Mouse (Mus musculus) 416B (cell line): ENCODE results near the gene Asb8.

ENCODE experiments used
- DNase-seq: peaks from one replicate; pipeline ENCODE4 v3.0.0; 2011; ENCODE audit warnings: low read depth

Asb8 gene

GRCm38 (mm10) chr15:98165525-98165924, at the start of gene Asb8:
Asb8 (minus strand) TSS chr15:98165625.
- DNase-seq, result no peak

- DNase-seq, result peak; percentile 30
Measured at GRCm38 (mm10) chr15:98214130-98214529, 48.7 kb upstream of the Asb8 start.

GRCm38 (mm10) chr15:98213336-98213870, 48.0 kb upstream of the Asb8 start:
- DNase-seq, result peak; percentile 72

GRCm38 (mm10) chr15:98209676-98210075, 44.3 kb upstream of the Asb8 start:
- DNase-seq, result peak; percentile 4

GRCm38 (mm10) chr15:98195442-98195841, 30.0 kb upstream of the Asb8 start, which contains the start of gene Olfr288:
Olfr288 (minus strand) TSS chr15:98195542.
- no peak for DNase-seq

GRCm38 (mm10) chr15:98184456-98184855, 19.0 kb upstream of the Asb8 start:
- DNase-seq, result no peak

- no peak for DNase-seq
Measured at GRCm38 (mm10) chr15:98181856-98182570, 16.6 kb upstream of the Asb8 start.

- DNase-seq, result no peak
Measured at GRCm38 (mm10) chr15:98181132-98181711, 15.8 kb upstream of the Asb8 start.

GRCm38 (mm10) chr15:98180567-98181131, 15.2 kb upstream of the Asb8 start:
- no peak for DNase-seq

- no peak for DNase-seq
Measured at GRCm38 (mm10) chr15:98177320-98177719, 11.9 kb upstream of the Asb8 start.

- DNase-seq, result peak; percentile 85
Measured at GRCm38 (mm10) chr15:98173821-98174220, 8.4 kb upstream of the Asb8 start.

- DNase-seq, result no peak
Measured at GRCm38 (mm10) chr15:98172113-98172512, 6.7 kb upstream of the Asb8 start.

- no peak for DNase-seq
Measured at GRCm38 (mm10) chr15:98170917-98171316, 5.5 kb upstream of the Asb8 start.

- DNase-seq, result peak; percentile 60
Measured at GRCm38 (mm10) chr15:98170365-98170764, 4.9 kb upstream of the Asb8 start.

GRCm38 (mm10) chr15:98168622-98169004, 3.2 kb upstream of the Asb8 start:
- no peak for DNase-seq

- no peak for DNase-seq
Measured at GRCm38 (mm10) chr15:98167645-98168621, 2.5 kb upstream of the Asb8 start.

- no peak for DNase-seq
Measured at GRCm38 (mm10) chr15:98166963-98167644, 1.7 kb upstream of the Asb8 start, which contains the start of gene Ccdc184. Ccdc184 (plus strand) TSS chr15:98167158.

GRCm38 (mm10) chr15:98162561-98162960, 2.9 kb downstream of the Asb8 start:
- DNase-seq, result no peak

- peak; percentile 86 for DNase-seq
Measured at GRCm38 (mm10) chr15:98161026-98161805, 4.2 kb downstream of the Asb8 start.

GRCm38 (mm10) chr15:98157253-98157652, 8.2 kb downstream of the Asb8 start:
- peak; percentile 56 for DNase-seq
